Mouse (Mus musculus) hindbrain, embryonic 10.5 days (tissue): ENCODE data around the gene Spag9. TPM values are rescaled to one million over a fixed set of nuclear protein-coding genes. Genes with fewer than 3 reads are reported as not detected.

Experiments
- DNase-seq: peaks from one replicate; pipeline ENCODE4 v3.0.0-alpha.2; 2017; ENCODE audit warnings: low spot score
- H3K27ac ChIP-seq: fragments of 300-500 bp; sonication (generic); 2 replicates; pipeline ENCODE4 v1.5.1; 2016; ENCODE audit warnings: mild to moderate bottlenecking, moderate library complexity
- H3K27me3 ChIP-seq: fragments of 300-500 bp; sonication (generic); 2 replicates; pipeline ENCODE4 v1.6.1; 2016; ENCODE audit warnings: mild to moderate bottlenecking; ENCODE audit not compliant: poor library complexity, insufficient read depth, severe bottlenecking
- H3K36me3 ChIP-seq: fragments of 300-500 bp; sonication (generic); 2 replicates; pipeline ENCODE4 v1.6.1; 2016; ENCODE audit warnings: mild to moderate bottlenecking, moderate library complexity
- H3K4me1 ChIP-seq: fragments of 300-500 bp; sonication (generic); replicated peaks from 2 replicates; pipeline ENCODE4 v1.6.1; 2016; ENCODE audit warnings: mild to moderate bottlenecking
- H3K4me3 ChIP-seq: fragments of 300-500 bp; sonication (generic); 2 replicates; pipeline ENCODE4 v1.5.1; 2016; ENCODE audit warnings: mild to moderate bottlenecking, moderate library complexity
- H3K9me3 ChIP-seq: fragments of 300-500 bp; sonication (generic); 2 replicates; pipeline ENCODE4 v1.6.1; 2016; ENCODE audit warnings: mild to moderate bottlenecking, moderate library complexity
- WGBS: fragments of 180-500 bp; shearing (Covaris S2); methylation state at CpG from one replicate; pipeline ENCODE4 v1.1.7; 2016; 5-methylcytosine and 5-hydroxymethylcytosine counted together
- polyA plus RNA-seq: library from polyadenylated mRNA; unstranded; fragments of >200 nt; fragmentation: Nextera tagmentation; extraction: Ambion mirVana; gene quantifications from 2 replicates; pipeline ENCODE4 v1.2.1, GENCODE M21; 2016

The Spag9 gene
- polyA plus RNA-seq, 1 experiment from 2014 or later = 70.1 TPM

GRCm38 (mm10) chr11:93967381-93967780, 28.5 kb upstream of the Spag9 start:
- Histone ChIP-seq H3K36me3 (peaks cover 38% of the 10 kb centered on the region), H3K4me3 (peak overlapping the region; percentile 77), H3K27me3 (no peaks in the 10 kb centered on the region), H3K27ac (peak overlapping the region; percentile 92), H3K9me3 (no peaks in the 10 kb centered on the region), H3K4me1 (peaks cover 19% of the 10 kb centered on the region)
- DNase-seq = peak; percentile 34
- WGBS = 10% methylated on average over 11 of the region's 11 CpGs

- H3K27me3 ChIP-seq = no peaks in the 10 kb centered on the region
- WGBS = under 1% methylated on average over 40 of the region's 40 CpGs
- H3K36me3 ChIP-seq = peaks cover 30% of the 10 kb centered on the region
- H3K4me1 ChIP-seq = peaks cover 19% of the 10 kb centered on the region
- no peaks in the 10 kb centered on the region for H3K9me3 ChIP-seq
- H3K4me3 ChIP-seq = peak within 1 kb of the TSS; percentile 77
- DNase-seq = peak; percentile 98
- H3K27ac ChIP-seq = peak within 1 kb of the TSS; percentile 92
Measured at GRCm38 (mm10) chr11:93968005-93968847, 27.7 kb upstream of the Spag9 start, which contains the start of the genes Gm20390 and Nme1. Gm20390 (minus strand) TSS chr11:93968293. Nme1 (minus strand) TSS chr11:93968521.

DNA sequence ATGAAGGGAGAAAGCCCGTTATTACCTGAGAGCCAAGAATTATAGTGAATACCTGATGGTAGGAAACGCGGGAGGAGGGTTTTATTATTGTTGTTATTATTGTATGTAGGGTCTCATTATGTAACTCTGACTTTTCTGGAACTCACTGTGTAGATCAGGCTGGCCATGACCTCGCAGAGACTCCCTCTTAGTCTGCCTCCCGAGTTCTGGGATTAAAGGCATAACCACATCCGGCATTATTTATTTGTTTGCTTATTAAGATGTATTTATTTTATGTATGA, 27.1 kb upstream of the Spag9 start:
- H3K27me3 ChIP-seq = no peaks in the 10 kb centered on the region
- no peaks in the 10 kb centered on the region for H3K9me3 ChIP-seq
- H3K27ac ChIP-seq = peak overlapping the region; percentile 92
- DNase-seq = no peak
- peaks cover 19% of the 10 kb centered on the region for H3K4me1 ChIP-seq
- WGBS = 53% methylated on average over 6 of the region's 6 CpGs
- H3K4me3 ChIP-seq = peak overlapping the region; percentile 77
- peaks cover 24% of the 10 kb centered on the region for H3K36me3 ChIP-seq

DNA sequence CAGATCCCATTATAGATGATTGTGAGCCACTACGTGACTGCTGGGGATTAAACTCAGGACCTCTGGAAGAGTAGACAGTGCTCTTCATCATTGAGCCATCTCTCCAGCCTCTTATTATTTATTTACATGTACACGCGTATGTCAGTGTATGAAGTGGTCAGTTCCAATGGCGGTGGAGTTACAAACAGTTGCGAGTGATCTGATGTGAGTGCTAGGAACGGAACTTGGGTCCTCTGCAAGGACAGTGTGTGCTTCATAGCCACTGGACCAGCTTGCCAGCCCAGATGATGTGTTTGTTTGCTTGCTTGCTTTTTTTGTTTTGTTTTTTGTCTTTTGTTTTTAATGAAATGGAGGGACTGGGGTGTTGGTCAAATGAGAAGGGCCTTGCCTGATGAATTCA, 26.7 kb upstream of the Spag9 start:
- H3K27ac ChIP-seq = no peak overlapping the region
- no peak for DNase-seq
- H3K27me3 ChIP-seq = no peaks in the 10 kb centered on the region
- peaks cover 20% of the 10 kb centered on the region for H3K36me3 ChIP-seq
- no peak overlapping the region for H3K4me3 ChIP-seq
- H3K4me1 ChIP-seq = peaks cover 19% of the 10 kb centered on the region
- 95% methylated on average over 6 of the region's 6 CpGs for WGBS
- H3K9me3 ChIP-seq = no peaks in the 10 kb centered on the region

DNA sequence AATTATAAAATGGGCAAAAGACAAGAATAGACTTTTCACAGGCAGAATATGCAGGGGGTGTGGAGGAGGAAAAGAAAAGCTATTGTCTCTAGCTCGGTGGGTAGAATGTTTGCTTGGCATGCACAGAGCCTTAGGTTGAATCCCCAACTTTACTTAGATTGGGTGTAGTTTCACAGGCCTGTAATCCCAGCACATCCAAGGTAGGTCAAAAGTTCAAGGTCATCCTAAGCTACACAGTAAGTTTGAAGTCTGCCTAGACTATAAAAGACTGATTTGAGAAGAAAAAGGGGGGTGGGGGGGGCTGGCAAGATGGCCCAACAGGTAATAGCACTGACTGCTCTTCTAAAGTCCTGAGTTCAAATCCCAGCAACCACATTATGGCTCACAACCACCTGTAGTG, 26.1 kb upstream of the Spag9 start:
- Histone ChIP-seq H3K27ac (no peak overlapping the region), H3K4me1 (peaks cover 19% of the 10 kb centered on the region), H3K4me3 (no peak overlapping the region), H3K27me3 (no peaks in the 10 kb centered on the region), H3K9me3 (no peaks in the 10 kb centered on the region), H3K36me3 (peaks cover 14% of the 10 kb centered on the region)
- WGBS = 74% methylated on average over 1 of the region's 1 CpGs
- DNase-seq = no peak

DNA sequence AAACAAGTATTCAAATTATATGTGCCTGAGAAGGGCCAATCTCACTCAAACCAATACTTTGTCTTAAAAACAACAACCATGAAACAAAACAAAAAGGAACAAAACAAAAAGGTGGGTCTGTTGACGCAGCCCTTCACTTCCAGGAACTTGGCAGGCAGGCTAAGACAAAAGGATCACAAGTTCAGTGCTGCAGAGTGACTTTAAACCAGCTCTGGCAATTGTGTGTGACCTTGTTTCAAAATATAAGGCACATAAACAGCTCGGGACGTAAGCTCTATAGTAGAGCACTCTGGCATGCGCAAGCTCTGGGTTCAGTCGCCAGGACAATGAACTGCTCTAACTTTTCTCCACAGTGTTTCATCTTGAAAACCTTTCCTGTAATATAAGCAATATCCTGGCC, 22.9 kb upstream of the Spag9 start:
- H3K4me1 ChIP-seq = peaks cover 9% of the 10 kb centered on the region
- no peak for DNase-seq
- no peak overlapping the region for H3K4me3 ChIP-seq
- no peaks in the 10 kb centered on the region for H3K27me3 ChIP-seq
- 89% methylated on average over 5 of the region's 5 CpGs for WGBS
- no peaks in the 10 kb centered on the region for H3K36me3 ChIP-seq
- H3K27ac ChIP-seq = no peak overlapping the region
- H3K9me3 ChIP-seq = no peaks in the 10 kb centered on the region

DNA sequence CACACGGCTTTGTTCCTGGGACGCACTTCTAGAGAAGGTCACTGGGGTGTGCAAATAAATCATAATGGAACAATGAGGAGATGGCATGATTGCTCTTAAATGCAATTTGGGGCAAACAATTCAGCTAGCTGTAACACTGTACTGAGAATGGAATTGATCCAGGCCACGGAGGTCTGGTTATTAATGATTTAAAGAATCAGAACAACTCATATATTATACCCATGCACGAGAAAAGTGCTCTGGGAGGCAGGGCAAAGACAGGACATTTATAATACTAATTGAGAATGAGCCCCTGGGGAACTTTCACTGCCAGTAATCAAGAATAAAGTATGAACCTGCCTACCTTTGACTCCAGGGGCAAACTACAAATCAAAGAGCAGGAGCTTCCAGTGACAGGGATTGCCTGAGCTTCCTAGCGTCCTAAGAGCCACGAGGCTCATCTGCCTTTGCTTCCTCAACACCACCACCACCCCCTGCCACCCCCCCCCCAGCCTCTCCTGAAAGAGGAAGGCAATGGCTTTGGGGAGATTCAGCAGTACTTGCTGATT, 16.3 kb upstream of the Spag9 start:
- Histone ChIP-seq H3K27ac (no peak overlapping the region), H3K27me3 (no peaks in the 10 kb centered on the region), H3K4me3 (no peak overlapping the region), H3K36me3 (no peaks in the 10 kb centered on the region), H3K4me1 (no peaks in the 10 kb centered on the region), H3K9me3 (no peaks in the 10 kb centered on the region)
- 66% methylated on average over 6 of the region's 6 CpGs for WGBS
- no peak for DNase-seq

- Histone ChIP-seq H3K9me3 (no peaks in the 10 kb centered on the region), H3K27ac (no peak overlapping the region), H3K27me3 (no peaks in the 10 kb centered on the region), H3K4me3 (no peak overlapping the region), H3K4me1 (no peaks in the 10 kb centered on the region), H3K36me3 (no peaks in the 10 kb centered on the region)
- no peak for DNase-seq
- 92% methylated on average over 3 of the region's 3 CpGs for WGBS
Measured at GRCm38 (mm10) chr11:93984619-93985018, 11.3 kb upstream of the Spag9 start.

DNA sequence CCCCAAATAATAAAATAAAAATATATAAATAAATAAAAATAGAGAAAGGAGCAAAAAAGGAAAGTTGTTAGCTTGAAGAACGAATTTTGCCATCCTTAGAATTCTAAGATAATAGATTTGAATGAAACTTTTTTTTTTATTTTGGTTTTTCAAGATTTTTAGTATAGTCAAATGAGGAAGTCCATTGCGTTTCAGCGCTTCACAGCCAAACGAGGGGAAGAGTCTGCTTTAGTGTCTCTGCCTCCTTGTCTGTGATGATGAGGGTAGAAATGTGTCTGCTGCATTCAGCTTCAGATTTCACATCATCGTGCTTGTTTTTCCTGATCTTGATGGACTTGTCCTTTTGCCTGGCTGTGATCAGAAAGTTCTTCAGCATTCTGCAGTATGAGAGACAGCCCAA, 10.6 kb upstream of the Spag9 start:
- H3K4me3 ChIP-seq = no peak overlapping the region
- DNase-seq = no peak
- no peaks in the 10 kb centered on the region for H3K4me1 ChIP-seq
- H3K36me3 ChIP-seq = no peaks in the 10 kb centered on the region
- H3K27me3 ChIP-seq = no peaks in the 10 kb centered on the region
- no peaks in the 10 kb centered on the region for H3K9me3 ChIP-seq
- no peak overlapping the region for H3K27ac ChIP-seq
- WGBS = 92% methylated on average over 5 of the region's 5 CpGs

GRCm38 (mm10) chr11:93986298-93986697, 9.6 kb upstream of the Spag9 start:
- no peak for DNase-seq
- no peaks in the 10 kb centered on the region for H3K4me1 ChIP-seq
- H3K9me3 ChIP-seq = no peaks in the 10 kb centered on the region
- H3K27ac ChIP-seq = no peak overlapping the region
- H3K4me3 ChIP-seq = no peak overlapping the region
- H3K27me3 ChIP-seq = no peaks in the 10 kb centered on the region
- H3K36me3 ChIP-seq = no peaks in the 10 kb centered on the region

DNA sequence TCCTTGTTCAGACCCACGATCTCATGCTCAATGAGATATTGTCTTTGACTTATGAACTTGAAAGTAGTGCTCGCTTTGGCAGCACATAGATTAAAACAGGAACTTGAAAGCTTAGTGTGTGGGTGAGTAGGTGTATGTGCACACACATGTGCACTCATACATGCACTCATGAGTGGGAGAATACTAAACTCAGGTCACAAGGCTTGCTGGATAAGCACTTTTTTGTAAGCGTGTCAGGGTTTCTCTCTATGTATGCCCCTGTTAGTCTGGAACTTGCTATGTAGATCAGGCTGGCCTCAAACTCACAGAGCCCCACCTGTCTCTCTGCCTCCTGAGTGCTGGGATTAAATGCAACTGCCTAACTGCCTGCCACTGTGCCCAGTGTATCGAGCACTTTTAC, 8.9 kb upstream of the Spag9 start:
- no peak for DNase-seq
- no peak overlapping the region for H3K4me3 ChIP-seq
- WGBS = 85% methylated on average over 4 of the region's 4 CpGs

GRCm38 (mm10) chr11:93987625-93988327, 8.1 kb upstream of the Spag9 start:
- no peaks in the 10 kb centered on the region for H3K36me3 ChIP-seq
- no peak for DNase-seq
- H3K27ac ChIP-seq = no peak overlapping the region
- H3K4me3 ChIP-seq = no peak overlapping the region
- no peaks in the 10 kb centered on the region for H3K4me1 ChIP-seq
- 80% methylated on average over 8 of the region's 8 CpGs for WGBS
- no peaks in the 10 kb centered on the region for H3K27me3 ChIP-seq
- no peaks in the 10 kb centered on the region for H3K9me3 ChIP-seq

More for the DNA sequence above, 8.9 kb upstream of the Spag9 start:
- no peaks in the 10 kb centered on the region for H3K36me3 ChIP-seq
- no peak overlapping the region for H3K27ac ChIP-seq
- no peaks in the 10 kb centered on the region for H3K9me3 ChIP-seq
- no peaks in the 10 kb centered on the region for H3K4me1 ChIP-seq
- no peaks in the 10 kb centered on the region for H3K27me3 ChIP-seq

GRCm38 (mm10) chr11:93988328-93989062, 7.4 kb upstream of the Spag9 start:
- H3K9me3 ChIP-seq = no peaks in the 10 kb centered on the region
- no peaks in the 10 kb centered on the region for H3K27me3 ChIP-seq
- no peaks in the 10 kb centered on the region for H3K4me1 ChIP-seq
- 70% methylated on average over 12 of the region's 12 CpGs for WGBS
- no peaks in the 10 kb centered on the region for H3K36me3 ChIP-seq
- H3K27ac ChIP-seq = no peak overlapping the region
- no peak overlapping the region for H3K4me3 ChIP-seq
- no peak for DNase-seq
